Mouse (Mus musculus) adrenal gland, postnatal 10 days (tissue): ENCODE measurements at regions not wholly inside any gene's neighbourhood (a gene's known extent, or its start where the extent isn't known, plus 50 kb on each side); places are given as distances from the start of the nearest gene placed in this dataset.
"Not testable (repeated sequence)": the region's sequence is repeated elsewhere in the genome, so short reads cannot be mapped to it uniquely, and the experiment has no call there.

Experiments used
- DNase-seq: peaks from one replicate; pipeline ENCODE4 v3.0.0; 2021; ENCODE audit warnings: mixed read lengths

GRCm38 (mm10) chr12:10445738-10446137 lies 55.2 kb downstream of the Rdh14 start:
- DNase-seq, result no peak

DNA sequence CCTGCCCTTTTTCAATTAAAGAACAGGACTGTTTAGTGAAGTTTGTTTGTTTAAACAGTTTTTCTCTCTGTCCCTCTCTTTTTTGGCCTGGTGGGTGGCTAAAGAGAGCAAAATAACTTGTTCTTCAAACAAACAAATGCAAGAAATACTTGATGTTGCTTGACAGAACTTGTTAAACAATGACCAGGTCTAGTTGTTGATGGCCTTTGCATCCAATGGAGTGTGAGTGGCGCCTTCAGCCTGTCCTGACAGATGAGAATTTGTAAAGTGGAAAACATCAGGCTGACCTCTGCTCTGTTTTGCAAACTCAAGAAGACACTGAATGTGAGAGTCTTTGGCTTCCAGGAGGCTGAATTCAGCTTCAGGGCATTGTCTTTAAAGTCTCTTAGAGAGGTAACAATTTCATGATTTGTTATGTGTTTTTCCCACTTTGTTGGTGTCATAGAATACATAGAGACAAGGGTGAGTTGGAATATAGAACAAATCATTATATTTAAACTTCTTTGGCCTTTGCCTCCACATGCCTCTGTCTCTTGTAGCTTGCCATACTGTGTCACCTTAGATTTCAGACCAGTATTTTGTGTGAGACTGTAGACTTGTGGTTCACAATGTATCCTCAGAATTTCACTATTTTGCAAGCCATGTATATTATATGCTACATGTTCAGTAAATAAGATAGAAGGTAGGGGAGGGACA lies 67.5 kb downstream of the Rdh14 start:
- no peak for DNase-seq

- no peak for DNase-seq
Measured at GRCm38 (mm10) chr12:10461796-10462195, 71.2 kb downstream of the Rdh14 start.

DNA sequence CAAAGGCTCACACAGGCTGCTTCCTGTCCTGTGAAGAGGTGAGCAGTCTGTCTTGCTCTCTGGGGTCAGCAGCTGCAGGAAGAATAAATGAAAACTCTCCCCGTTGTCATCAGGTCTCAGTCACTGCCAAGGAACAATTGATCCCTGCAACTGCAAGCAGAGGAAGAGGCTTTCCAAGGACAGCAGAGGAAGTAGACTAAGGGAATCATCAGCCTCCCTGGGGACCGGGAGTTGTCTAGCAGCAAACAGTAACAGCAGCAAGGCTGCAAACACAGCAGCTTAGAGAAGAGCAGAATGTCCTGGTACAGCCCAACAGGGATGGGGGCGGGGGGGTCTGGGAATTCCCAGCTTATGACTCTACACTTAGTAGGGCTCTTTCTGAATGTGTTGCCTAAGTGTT lies 72.4 kb downstream of the Rdh14 start:
- no peak for DNase-seq

GRCm38 (mm10) chr12:10473986-10474385 lies 83.4 kb downstream of the Rdh14 start:
- no peak for DNase-seq

DNA sequence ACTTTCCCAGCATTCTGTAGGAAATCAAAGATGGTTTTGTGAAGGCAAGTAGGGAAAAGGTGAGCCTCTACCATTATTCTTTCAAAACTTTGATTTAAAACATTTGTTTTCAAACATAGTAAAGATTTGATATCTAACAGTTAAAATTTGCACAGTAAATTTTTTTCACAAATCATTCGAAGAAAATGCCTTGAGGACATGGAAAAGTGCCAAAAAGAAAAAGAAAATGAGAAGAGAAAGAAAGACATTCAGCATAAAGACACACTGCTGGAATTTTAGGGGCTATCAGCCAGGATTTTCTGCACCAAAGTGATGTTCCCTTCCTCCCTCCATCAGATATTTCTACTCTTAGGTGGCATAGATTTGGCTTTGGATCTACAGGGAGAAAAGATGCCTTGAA lies 90.2 kb downstream of the Rdh14 start:
- DNase-seq, result no peak

DNA sequence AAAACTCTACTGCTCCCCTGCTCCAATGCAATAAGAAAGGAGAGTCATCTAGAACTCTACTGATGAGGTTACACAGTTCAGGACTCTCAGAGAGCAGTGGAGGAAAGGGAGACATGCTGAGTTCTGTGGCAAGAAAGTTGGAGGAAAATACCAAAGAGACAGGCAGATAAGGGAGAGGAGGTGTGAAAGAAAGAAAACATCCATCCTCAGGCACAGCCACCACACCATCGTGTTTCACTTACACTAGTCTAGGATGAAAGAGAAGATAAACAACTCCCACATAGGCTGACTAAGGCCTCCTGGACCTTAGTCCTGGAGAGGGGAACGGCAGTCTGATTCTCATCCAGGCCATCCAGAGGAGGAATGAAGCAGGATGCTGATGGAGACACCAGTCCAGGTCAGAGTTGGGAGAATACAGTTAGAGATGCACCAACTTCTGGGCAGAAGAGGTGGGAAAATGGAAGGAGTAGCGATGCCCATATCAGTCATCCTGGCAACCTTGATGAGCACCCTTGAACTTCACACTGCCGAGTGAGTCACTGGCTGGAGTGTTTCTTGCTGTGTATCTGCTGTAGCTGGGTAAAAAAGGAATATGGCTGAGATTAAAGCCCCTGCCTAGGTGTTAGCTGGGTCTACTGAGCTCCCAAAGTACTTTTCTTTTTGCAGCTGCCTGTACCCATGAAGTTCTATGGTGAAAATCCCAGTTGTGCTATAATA lies 91.9 kb downstream of the Rdh14 start:
- peak; percentile 41 for DNase-seq

DNA sequence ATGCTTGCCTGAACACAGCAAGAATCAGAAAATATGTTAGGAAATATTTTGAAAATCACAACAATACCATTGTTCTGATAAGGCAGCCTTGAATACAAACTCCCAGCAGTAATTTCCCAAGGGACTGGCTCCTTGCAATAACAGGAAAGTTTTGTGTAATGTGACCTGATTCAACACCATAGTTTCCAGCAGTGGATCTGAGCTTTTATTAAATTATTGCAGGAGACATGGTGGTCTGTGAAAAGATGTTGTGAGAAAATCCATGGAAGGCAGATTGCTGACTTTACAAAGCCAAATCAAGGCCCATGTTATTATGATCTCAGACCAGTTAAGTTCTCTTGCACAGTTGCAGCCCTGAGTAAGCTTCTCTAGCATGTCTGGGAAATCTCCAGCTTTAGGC lies 116.1 kb downstream of the Rdh14 start:
- peak; percentile 13 for DNase-seq

DNA sequence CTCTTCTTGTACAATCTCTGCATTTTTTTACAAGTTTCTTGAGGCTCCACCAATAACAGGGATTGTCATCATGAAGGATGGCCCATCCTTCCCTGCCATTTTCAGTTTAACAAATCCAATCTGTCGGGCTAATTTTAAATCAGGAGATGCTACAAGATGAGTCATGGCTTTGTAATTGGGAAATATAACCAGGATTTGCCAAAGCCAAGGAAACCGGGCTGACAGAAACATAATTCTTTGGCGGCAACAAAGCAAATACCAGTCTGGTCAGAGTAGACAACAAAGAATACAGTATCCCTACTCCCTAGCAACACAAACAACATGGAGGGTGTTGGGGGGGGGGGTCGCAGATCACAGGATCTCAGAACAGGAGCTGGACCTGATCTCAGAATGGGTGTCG lies 123.0 kb downstream of the Rdh14 start:
- peak; percentile 9 for DNase-seq

DNA sequence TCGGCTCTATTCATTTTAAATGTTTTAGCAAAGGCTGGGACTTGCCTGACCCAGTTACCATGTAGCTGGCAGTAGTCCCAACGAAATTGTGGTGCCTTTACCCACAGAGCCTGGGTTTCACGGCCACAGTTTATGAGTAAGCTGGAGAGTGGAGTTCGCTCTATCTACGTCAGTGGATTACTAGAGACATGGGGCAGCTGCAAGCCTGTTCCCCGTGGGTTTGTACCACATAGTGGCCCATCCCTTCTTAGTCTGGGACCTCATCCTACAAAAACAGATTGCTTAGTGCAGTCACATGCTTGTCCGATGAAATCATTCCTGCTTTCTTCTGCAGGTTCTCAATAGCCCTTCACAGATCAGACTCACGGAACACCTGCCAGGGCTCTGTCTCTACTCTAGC lies 123.7 kb downstream of the Rdh14 start:
- peak; percentile 63 for DNase-seq

GRCm38 (mm10) chr12:10524509-10525286 lies 134.1 kb downstream of the Rdh14 start:
- peak; percentile 35 for DNase-seq

DNA sequence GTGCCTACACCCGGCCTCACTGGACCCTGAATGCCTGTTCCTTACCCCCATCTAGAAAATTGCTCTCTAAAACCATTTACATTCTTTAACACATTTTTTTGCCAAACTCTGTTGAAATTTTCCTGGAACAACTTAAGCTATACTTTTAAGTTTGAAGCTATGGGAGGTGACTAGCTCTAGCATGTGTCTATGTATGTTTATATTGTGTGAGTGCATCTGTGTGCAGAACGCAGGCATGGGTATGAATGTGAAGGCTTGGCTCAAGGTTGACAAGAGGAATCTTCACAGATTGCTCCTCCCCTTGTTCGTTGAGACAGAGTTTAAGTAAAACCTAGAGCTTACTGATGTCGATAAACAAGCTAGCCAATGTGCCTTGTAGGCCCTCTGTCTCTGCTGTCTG lies 135.4 kb downstream of the Rdh14 start:
- no peak for DNase-seq

DNA sequence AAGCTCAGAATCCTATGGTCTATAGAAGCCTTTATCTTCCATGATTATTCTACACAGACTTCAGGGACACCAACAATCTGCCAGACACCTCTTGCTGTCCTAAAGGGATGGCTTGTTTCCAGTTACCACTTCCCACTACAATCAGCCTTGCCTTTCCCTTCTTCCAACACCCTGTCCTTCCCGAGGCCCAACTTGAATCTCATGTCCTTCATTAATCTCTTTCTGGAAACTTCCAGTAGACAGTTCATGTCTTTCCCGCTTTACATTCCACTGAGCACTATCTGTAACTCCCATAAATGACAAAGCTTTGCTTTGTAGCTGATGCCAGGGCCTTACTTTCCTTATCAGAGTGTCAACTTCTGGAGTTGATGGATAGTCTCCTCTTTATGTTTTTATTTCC lies 138.5 kb downstream of the Rdh14 start:
- no peak for DNase-seq

DNA sequence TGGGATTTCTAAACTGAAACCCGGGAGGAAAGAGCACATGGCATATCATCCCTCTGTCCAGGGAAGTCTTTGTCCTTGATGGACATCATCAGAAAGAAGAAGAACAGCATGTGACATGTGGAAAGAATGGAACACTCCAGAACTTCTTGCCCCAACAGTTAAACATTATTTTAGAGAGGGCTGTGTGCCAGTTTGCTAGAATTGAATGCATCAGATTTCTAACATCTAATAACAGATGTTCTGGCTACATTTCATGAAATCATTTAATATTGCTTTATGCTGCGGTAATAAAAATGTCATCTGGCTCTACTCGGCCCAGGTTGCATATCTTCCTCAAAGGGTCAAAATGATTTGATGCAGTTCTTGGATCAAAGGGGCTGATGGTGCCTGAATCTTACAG lies 140.4 kb downstream of the Rdh14 start:
- no peak for DNase-seq

- DNase-seq, result no peak
Measured at GRCm38 (mm10) chr12:10533971-10534370, 143.4 kb downstream of the Rdh14 start.

DNA sequence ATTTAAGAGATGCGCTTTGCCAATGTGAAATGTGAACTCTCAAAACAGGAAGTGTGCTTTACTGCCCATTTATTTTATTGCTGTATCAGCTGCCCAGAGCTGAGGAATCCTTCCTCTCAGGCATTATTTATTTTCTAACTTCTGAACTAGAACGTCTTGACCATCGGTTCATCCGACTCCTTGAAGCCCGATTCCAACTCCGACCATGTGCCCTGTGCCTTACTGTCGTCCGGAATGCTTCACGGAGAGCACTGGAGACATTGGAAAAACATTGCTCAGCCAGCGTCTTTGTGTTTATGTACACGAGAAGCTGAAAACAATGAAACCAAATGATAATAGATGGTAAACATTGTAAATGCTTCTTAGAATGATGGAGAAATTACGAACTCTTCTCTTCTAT lies 145.7 kb downstream of the Rdh14 start:
- DNase-seq, result no peak

DNA sequence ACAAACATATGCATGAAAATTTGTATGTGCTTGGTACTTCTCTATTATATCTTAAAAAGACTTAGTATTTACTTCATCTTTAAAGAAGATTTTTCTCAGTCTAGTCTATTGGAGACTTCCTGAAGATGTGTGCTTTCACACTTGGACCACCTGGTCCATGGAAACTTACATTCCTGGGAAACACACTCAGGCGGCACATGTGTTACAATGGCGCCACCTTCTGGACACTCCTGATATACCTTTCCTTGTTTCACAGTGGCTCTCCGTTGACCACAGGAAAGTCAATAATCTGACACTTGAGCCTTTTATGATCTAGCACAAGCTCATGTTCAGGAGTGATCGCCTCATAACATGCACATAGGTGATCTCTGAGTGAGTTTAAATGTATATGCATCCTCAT lies 146.5 kb downstream of the Rdh14 start:
- peak; percentile 77 for DNase-seq

DNA sequence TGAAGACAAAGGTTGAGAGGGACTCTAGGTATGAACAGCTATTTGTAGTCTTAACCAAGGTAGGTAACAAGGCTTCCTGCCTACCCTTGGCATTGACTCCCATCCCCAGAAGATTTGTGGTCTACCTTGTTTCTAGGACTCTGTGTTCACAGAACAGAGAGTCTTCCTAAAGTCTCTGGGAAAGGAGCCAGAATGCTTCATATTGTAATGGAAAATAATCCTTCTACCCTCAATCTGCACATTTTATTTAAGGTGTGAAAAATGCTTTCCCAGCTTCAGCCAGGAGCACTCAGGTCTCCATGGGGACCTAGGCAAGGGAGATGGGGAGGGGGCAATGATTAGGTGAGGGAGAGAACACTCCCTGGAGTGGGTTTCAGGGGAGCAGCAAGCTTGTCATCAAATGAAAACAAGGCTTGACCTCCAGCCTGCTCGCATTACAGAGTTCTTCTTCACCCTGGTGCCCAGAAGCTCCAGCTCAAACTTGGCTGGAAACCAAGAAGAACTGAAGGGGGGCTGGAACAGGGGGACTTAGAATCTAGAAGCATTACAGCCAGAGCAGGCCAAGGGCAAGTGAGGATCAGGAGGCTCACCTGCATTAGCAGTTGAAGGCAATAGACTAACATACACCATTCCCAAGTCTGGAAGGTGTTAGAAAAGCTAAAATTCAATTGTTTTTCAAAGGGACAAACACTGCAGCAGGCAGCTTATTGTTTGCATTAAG lies 159.1 kb downstream of the Rdh14 start:
- DNase-seq, result no peak

DNA sequence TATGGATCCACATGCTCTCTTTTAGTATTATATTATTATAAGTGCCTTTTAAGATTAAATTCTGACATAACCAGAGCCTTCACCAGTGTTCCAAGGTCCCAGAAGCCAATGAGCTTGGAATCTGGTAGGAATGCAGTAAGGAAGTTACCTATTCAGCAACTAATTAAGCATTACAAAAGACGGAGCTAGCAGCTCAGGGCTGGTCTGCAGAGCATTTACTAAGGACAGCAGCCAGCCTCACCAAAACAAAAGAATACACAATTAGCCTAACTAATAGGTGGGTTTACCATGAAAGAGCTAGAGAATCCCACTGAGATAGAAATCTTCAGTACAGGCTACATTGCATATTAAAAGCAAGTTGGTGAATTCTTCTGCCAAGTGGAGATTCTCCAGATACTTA lies 164.1 kb downstream of the Rdh14 start:
- DNase-seq, result not testable (repeated sequence)

- no peak for DNase-seq
Measured at GRCm38 (mm10) chr12:10562966-10563365, 172.4 kb downstream of the Rdh14 start.

- DNase-seq, result no peak
Measured at GRCm38 (mm10) chr12:10567881-10568280, 177.3 kb downstream of the Rdh14 start.

DNA sequence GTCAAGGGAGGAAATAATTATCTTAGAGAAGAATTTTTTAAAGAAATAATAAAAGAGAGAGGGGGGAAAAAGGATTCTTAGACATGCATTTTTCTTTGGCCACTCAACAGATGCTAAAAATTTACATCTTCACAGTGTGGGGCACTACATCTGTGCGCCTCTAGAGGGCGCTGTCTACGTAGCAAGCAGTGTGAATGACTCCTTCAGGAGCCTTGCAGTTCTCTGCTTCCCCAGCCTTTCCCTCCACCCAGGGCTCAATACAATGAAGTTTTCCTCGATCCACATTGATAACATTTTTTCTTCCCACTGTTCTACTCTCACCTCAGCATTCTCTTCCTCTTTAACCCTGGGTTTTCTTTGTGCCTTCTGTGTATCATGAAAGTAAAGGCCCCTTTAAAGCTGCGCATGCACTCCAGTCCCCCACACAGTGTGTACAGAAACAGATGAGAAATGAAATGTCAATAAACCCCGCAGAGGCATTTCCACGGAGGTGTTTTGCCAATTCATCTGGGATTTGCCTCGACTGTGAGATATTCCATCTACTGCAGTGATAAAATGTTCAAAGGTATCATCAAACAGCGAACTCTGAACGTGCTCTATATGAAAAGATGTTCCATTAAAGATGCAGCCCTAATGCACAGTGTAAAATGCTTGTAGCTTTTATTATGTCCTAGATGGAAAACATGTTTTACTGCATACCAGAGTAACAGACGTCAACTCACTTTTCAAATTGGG lies 181.2 kb downstream of the Rdh14 start:
- no peak for DNase-seq
